Mouse (Mus musculus) erythroblast, embryonic 14.5 days (primary cell): Measurements from ENCODE around the gene Sox13.

ENCODE experiments used
- GATA1 ChIP-seq: IDR thresholded peaks from 2 replicates; pipeline ENCODE4 v1.6.1; 2012; ENCODE audit warnings: low read length, inconsistent platforms, mixed read lengths
- TAL1 ChIP-seq: IDR thresholded peaks from 3 replicates; pipeline ENCODE4 v1.6.1; 2012; ENCODE audit warnings: low read length, inconsistent platforms, mixed read lengths

DNA sequence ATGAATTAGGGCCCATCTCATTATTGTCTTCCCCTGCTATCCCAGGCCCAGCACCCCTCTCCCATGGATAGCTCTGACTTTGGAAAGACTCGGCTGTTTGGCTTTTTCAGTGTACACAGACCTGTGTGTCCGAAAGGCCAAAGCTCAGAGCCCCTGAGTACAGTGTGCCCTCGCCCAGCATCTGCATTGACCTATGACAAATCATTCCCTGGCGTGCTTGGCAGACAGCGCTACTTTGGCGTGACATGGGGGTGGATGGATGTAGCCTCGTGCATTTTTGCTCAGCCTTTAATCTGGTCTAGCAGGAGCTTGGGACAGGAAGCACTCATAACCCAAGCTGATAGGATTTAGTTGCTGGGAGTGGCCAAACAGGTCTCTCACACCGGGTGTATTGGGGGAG lies 52.1 kb downstream of the Sox13 start:
- no peak for TF ChIP-seq TAL1
- no peak for TF ChIP-seq GATA1
